Mouse (Mus musculus): ENCODE data around the gene Zfp644. TPM values are rescaled to one million over a fixed set of nuclear protein-coding genes. Genes with fewer than 3 reads are reported as not detected.

The Zfp644 gene
- polyA plus RNA-seq, 2 experiments from 2014 or later, result 36.7 to 52.0 TPM

DNA sequence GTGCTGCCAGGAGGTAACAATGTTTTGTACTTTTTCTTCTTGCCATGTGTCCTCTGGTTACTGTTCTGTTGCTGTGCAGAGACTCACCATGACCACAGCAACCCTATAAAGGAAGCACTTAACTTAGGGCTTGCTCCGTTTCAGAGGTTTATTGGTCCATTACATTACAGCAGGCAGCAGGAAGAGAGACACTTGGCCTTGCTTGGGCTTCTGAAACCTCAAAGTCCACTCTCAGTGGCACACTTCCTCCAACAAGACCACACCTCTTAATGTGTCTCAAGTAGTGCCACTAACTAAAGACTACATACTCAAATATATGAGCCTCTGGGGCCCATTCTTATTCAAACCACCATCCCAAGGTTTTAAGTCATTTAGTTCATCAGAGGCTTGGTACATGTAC, 36.2 kb downstream of the Zfp644 start:
- no peak for ATAC-seq

DNA sequence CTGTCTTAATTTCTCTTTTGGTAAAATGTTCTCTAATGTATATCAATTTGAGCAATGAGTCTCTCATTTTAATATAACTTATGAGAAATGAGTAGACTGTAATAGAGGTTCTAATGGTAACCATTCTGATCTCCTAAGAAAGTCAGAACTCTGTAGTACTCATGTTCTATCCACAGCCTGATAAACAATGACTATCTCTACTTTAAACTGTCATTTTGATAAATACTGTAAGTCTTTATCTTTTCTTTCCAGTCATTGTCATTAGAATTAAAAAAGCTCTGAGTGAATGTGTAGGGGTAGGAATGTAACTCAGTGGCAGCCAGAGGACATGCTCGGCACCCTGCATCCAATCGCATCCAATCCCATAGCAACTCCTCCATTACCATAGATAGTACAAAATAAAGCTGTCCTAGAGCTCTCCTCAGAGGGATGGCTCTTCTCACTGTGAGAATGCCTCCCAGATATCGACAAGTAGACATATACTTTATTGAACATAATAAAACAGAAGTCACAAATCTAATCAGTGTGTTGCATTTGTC, 44.2 kb downstream of the Zfp644 start:
- no peak for ATAC-seq

DNA sequence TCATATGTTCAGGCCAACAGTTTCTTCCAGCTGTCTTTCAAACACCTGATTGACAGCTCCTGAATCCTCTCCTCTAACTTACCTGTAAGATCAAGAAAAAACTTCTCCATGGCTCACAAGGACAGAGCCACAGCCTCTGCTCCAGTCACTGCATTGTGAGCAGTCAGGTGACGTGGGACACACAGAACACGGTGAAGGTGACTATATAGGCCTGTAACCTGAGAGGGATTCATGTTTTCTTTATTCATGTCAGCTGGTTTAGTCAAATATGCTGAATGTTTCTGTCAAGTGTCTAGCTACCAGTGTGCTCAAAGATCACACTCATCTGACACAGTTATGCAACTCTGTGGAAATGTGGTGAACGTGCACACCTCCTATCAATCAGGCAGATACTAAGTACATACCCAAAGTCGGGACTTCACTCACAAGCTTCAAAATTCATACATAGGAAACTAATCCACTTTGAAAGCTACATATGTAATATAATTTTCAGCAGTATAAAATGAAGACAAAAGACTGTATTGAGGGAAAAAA, 44.8 kb downstream of the Zfp644 start:
- no peak for ATAC-seq

DNA sequence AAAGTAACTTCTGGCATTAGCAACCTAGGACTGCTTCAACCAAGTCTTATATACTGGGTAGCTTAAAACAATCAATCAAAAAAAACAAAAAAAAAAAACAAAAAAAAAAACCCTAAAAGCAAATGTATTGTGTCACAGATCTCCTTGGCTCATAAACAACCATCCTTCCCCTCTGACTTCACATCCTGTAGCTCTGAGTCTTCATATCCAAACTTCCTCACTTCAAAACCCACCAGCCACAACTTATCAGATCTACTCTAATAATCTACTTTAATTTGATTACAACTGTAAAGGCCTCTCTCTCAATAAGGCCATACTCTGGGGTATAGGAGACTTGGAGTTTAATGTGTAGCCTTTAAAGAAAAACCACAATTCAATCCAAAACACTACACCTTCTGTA, 47.1 kb downstream of the Zfp644 start:
- ATAC-seq, result peak; percentile 78

DNA sequence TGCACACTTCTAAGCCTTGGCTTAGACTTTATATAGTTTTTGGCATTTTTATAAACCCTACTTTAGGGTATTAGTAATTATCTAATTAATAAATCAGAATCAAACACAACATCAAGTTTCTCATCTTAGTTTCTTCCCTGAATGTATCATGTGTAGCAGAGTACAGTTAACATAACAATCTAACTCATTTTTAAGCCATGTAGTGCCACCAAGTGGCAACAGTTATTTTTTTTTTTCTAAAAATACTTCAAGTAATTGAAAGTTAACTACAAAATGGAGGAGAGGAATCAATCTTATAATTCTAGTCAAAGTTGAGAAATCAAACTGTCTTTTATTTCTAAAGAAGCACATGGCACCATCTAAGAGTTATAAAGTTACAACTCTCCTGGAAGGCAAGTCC, 47.6 kb downstream of the Zfp644 start:
- peak; percentile 40 for ATAC-seq

DNA sequence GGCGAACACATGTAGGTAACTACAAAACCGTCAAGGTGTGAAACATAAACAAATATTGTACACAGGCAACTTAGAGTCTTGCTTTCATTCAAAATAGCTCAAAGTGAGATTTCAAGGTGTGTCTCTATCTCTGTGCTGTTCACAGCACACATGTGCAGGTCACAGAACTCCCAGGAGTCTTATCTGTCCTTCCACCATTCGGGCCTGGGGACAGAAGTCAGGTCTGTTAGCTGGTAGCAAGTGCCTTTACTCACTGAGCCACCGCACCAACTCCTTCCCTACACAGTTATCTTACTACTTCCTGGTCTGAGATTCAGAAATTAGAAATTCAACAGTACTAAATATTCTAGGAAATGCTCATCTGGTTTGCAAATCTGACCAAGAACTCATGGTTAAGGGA, 53.7 kb downstream of the Zfp644 start:
- ATAC-seq, result no peak

DNA sequence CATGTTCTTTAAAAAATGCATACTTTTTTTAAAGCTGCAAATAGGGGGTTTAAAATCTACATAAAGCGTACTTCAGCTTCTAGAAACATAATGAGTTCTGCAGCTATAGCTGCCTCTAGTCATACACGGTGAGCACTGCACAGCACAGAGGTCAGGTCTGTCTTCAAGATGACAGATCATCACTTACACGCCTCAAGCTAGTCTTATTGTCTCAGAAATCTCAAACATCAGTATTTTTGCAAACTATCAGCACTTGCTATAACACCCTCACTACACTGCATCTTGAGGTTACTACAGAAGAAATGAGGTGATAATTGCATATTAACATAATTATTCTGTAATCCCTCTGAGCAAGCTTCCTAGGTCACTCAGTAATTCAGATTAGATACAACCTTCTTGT, 55.2 kb downstream of the Zfp644 start:
- no peak for ATAC-seq

DNA sequence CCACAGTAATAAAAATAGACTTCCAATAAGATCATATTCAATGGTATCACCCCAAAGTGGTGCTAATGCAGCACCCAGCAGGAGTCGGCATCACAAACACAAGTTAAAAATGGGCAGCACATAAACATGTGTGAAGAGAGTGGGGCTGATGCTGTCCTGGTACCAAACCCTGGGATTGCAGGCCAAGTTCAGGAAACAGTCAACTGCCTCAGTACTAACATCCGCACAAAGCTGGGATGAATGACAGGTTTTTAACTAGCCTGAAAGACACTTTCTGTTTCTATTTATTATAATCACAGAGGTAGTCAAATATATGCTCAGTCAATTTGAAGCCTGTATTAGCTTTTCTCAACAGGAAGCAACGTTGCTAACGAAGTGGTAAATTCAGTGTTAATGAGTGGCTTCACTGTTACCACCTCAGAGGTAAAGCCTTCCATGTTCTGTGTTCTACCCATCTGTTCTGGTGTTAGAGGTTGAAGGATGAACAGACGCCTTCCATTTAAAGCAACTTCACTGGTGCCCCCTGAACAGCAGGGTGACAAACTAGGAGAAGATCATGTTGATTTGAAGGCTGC, 56.8 kb downstream of the Zfp644 start:
- no peak for ATAC-seq

DNA sequence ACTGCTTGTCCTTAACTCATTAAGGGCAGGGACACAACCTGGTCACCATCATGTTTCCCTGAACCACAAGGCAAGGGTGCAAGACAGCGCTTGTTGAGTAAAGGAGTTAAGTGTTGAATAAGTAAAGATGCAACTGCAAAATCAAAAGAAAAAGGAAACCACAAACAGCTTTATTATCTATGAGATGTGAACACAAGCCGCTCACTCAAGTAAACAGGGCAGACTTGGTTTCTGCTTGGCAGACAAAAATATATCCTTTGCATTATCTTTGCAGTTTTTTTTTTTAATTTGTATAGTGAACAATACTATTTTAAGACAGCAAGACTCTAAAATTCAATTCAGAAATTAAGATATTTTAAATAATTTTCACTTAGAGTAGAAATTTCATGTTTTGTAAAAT, 57.5 kb downstream of the Zfp644 start:
- no peak for ATAC-seq

DNA sequence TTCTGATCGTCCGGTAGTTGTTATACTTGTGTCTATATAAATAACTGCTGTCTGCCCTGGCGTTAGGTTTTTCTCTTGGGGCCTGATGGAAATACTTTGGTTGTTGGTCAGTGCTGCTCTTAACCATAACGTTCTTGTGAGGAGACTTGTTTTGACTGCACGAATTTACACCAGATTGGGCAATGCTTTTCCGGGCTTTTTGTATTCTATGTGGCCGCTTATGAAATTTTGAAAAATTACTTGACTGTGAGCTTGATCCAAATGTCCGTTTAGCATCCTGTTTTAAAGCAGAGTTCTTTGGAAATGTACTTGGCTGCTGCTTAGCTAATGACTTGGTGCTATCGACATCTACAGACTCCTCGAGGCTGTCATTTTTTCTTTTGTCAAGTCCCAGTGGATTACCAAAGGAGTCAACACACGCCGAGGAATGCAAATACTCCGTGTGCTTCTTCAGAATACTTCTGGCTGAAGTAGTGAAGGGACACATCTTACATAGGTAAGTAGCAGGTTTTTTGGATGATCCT, 60.6 kb downstream of the Zfp644 start:
- no peak for ATAC-seq

DNA sequence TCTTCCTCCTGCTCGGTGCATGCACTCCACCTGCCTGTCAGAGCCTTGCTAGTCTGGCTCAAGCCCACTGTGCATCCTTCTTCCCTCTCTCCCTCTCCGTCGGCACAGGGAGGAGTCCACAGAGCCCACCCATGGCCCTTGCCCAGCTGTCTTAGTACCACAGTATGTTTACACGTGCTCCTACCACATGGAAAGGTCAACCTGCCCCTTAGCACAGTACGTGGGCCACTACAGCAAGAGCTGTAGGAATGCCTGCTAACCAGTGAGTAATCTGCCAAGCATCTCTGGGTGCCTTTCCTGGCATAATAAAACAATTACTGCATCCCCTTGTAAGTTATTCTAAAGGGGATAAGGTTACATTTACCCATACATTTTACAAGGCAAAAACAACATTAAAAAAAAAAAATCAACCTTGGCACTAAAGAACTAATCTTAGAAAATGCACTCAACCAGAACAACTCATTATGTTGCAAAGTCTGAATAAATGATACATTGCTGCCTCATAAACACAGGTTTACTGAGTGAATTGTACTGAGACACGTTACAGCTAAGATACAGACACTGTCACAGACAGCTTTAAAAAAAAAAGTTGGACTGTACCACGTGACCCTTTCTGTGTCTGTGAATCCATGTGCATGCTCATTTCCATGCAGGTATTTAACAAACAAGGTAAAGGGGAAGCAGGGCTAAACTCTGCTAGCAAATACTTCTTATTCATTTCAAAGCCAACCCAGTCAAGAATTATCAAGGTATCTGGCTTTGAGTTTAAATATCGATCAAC, 68.5 kb downstream of the Zfp644 start:
- ATAC-seq, result no peak

DNA sequence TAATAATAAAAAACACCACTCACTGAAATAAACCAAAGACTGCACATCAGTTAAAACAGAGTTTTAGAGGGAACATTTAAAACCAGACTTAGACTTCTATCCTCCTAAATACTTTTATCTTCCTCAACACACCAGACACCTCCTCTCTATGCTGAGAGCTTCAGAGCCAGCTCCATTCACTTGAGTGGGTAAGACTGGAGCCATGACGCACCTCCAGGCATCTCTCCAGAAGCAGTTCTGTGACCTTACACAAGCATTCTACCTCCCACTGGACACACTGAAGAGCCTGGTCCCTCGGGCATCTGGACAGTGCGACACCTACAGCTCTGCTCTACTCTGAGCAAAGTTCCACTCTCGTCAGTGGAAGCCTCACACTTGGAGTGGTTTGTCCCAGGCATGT, 73.8 kb downstream of the Zfp644 start:
- no peak for ATAC-seq

DNA sequence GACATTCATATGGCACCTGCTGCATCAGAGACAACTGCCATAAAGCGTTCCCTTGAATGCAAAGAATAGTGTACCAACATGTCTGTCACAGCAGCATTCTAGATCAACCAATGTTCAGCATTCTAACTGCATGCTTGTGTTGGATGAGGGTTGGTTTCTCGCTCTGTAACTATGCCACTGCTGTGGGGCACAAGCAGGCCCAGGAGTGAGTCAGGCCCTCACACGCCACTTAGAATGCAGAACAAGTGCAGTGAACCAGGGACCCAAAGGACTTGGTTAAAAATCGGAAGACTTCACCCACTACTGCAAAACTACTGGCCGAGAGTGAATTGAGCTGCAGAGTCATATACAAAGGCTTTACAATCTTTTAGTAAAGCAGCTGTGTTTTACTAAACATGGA, 74.9 kb downstream of the Zfp644 start:
- no peak for ATAC-seq

DNA sequence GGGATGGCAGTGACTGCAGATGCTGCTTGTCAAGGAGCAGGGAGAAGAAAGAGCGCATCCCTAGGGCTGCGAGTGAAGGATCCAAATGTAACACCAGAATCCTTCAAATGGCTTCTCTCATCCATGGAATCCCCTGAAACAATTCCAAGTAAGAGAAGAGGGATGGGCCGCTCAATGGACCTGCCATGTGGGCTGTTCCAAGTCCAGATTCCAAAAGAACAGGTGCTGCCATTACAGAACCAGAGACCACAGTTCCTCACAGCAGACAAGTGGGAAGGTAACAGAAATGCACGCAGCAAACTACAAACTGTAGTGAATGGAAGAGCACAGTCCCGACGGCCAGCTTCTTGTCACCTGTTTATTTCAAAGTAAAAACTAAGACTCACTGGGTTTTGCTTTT, 76.6 kb downstream of the Zfp644 start:
- no peak for ATAC-seq

DNA sequence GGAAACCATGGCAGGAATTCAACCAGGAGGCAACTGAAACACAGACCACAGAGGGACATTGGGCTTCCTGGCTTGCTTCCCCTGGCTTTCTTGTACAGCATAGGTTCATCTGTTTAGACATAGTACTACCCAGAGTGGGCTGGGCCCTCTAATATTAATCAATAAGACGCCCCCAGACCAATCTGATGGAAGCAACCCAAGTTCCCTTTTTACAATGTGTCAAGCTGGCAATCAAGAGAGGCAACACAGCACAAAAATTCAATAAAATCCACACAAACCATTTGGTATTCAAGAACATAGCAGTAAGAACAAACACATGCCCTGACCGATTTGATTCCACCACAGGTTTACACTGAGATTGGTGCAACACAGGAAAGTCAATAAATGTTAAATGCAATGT, 82.1 kb downstream of the Zfp644 start:
- no peak for ATAC-seq

DNA sequence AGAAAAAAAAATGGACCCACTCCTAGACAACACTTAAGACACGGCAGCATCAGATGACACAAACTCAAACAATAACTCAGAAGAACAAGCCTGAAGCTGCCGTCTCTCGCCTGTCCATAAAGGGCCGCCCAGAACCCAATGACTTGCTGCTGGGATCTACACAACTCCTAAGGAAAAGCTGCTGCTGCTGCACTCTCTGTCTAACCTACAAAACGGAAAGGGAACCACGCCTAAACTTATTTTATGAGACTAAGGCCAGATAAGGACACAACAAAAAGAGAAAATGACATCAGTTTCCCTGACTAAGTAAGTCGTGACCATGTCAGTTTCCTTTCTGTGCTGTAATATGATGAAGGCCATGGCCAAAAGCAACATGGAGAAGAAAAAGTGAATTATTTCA, 82.5 kb downstream of the Zfp644 start:
- no peak for ATAC-seq

DNA sequence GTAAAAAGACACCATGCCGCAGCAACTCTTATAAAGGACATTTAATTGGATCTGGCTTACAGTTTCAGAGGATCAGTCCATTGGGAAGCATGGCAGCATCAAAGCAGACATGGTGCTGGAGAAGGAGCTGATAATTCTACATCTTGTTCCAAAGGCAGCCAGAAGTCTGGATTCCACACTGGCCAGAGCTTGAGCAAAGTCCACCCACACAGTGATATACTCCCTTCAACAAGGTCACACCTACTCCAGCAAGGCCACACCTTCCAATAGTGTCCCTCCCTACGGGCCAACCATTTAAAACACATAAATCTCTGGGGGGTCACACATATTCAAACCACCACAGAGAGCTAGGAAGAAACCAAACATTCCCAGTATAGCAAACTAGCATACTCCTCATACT, 84.9 kb downstream of the Zfp644 start:
- no peak for ATAC-seq

DNA sequence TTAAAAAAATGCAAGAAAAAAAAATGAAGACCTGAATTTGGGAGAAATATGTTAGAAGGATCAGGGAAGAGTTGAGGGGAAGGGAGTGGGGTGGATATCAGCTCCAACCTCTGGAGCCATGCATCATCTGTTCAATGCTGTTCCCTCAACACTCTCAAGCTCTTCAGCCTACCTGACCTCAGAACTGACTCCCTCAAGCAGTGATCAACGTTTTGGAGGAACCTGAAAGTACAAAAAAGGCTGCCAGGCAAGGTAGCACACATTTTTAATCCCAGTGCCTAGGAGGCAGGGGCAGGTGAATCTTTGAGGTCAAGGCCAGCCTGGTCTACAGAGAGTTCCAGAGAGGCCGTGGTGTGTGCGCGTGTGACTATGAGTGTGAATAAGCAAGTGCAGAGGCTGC, 88.3 kb downstream of the Zfp644 start, which contains the start of gene Gm17304:
Gm17304 (plus strand) TSS at position 301 of the 400 bp plus-strand sequence.
- no peak for ATAC-seq

DNA sequence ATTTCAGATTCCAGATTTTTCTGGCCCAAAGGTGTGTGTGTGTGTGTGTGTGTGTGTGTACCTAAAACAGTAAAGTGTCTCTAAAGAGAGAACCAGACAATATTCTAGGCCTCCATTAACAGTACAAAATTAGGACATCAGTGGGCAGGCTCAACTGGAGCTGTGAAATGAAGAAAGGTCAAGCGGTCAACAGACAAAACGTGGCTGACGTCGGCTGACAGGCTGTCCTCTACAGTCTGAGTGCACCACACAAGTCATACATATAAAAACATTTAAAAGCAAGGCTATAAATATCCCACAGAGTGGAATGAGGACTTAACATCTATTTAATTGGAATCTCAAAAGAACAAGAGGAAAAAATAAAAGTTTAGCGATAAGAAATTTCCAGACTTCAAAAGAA, 90.0 kb downstream of the Zfp644 start:
- ATAC-seq, result no peak

DNA sequence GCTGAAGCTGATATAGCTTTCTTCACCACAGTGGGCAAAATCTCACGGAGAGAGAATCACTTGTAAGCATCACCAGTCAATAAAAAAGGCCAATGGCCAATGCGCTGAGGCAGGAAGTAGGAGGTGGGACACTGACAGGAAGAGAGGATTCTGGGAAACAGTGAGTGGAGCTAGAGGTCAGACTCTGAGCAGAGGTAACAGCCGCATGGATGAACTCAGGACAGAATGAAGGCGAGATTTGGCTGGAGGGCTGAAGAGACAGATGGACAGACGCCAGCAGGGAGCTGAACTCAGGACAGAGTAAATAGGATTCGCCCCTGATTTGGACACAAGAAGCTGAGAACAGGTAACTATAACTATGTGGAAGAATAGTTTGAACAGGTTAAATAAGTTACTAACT, 92.0 kb downstream of the Zfp644 start:
- no peak for ATAC-seq

DNA sequence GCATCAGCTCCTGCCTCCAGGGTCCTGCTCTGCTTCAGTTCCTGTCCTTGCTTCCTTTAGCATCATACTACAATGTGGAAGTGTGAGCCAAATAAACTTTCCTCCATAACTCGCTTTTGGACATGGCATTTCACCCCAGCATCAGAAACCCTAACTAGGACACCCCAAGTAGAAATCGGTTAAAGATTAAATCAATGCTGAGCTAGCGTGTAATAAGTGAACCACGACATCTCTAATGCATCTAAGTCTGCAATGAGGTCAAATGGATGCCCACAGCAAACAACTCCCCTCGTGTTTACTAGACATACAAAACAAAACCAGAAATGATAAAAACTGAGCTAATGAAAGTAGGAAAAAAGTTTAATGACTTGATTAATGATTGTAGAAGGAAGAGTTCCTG, 92.7 kb downstream of the Zfp644 start:
- no peak for ATAC-seq

DNA sequence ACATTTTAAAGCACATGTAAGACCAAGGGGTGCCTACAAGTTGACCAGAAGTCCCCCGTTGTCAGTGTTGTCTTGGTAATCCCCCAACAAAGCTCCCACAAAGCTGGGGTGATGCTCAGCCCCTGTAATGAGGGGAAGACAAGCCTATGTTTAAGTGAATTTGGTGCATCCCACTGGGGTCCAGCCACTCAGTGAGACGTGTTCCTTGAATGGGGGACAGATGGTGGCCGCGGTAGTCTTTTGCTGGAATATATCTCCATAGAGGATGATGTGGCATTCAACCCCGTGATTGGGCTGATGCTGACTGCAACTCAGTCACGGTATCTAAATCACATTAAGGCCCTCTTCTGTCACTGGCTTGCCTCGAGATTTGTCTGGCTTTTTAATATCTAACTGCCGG, 97.6 kb downstream of the Zfp644 start:
- ATAC-seq, result no peak

DNA sequence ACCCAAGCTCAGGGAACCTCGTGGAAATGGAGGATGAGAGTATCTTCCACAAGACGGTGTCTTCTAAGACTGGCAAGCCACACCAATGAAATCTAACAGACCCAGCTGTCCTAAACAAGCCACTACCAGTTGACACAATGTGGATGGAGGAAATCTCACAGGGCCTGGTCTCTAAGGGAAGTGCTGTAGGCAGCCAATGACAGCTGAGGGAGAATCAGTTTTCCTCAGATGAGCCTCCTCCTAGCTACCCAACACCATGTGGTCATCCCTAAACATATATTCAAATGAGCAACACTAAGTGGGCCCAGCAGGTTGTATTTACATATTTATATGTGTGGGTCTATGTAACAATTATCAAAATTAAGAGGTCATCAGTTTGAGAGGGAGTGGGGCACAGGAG, 99.6 kb downstream of the Zfp644 start:
- no peak for ATAC-seq

DNA sequence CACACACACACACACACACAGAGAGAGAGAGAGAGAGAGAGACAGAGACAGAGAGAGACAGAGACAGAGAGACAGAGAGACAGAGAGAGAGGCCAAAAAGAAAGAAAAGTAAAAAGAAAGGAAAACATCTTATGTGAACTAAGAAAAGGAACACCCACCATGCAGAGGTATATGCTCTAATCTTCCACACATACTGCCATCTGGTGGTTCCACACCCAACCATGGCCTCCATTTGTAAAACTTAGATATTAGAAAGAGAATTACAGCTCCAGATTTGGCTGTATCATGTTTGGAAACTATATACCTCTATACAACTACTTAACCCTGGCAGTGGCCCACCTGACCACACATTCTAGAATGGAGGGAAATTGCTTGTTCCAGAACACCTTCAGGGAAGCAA, 102.7 kb downstream of the Zfp644 start:
- ATAC-seq, result no peak

Measured in CD4-positive, CD25-positive, alpha-beta regulatory T cell, adult 4 months (primary cell).